Mouse (Mus musculus): ENCODE measurements around the gene Syt12.

Gene Syt12

DNA sequence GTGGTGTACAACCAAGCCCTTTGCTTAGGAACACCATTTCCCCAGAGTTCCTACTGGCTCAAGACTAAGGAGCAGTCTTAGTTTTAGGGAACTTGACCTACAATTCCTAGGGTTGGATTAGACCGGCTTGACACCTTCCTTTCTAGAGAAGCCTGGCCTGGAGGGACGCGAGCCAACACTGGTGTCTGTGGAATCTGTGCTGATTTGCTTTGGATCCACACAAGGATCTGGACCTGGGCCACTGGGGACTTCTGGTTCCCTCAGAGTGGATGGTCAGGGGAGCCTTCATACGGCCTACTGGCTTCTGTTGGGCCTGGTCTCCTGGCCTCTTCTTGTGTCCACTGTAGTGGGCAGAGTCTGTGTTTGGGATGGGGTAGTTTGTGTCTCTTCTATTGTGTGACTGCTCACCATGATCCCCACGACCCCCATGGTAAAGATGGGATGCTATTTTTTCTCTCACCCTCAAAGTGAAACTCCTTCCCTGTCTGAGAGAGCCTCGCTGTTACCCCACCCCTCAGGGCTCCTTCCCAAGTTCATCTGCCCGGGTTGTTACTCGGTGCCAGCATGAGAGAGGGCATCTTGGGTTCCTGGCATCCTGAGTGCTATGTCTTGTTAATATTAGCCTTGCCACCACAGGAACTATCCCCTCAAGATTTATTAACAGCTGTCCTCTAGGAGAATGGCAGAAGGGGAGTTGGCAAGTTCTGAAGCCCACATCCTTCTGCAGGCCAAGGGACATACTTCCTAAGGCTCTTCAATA is 30.4 kb downstream of the Syt12 start:
- DNase-seq: no peak

- peak; percentile 88 for DNase-seq
These were observed 34.8 kb downstream of the Syt12 start for GRCm38 (mm10) chr19:4442408-4442807.

DNA sequence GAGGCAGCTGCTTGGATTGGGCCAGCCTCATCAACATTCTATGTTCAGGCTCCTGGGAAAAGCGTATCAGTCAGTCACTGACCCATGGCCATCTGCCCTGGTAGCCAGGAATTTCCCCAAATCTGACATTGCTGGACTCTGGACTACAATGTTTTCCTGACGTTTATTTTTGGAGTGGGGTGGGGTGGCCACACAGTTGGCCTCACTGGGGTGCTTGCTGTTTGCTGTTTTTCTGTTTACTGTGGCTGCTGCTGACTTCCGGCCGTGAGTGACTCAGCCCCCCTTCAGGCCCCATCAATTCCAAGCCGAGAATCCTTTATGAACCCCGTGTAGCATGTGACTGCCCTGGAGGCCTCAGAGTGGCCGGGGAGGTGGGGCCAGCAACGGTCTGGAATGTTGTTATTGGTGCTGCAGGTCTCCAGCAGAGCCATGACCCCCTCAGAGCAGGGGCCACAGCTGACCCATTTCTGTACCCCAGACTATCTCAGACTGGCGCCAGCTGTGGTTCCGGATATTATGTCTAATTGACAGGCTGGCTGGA is 35.6 kb downstream of the Syt12 start:
- DNase-seq: peak; percentile 82

DNA sequence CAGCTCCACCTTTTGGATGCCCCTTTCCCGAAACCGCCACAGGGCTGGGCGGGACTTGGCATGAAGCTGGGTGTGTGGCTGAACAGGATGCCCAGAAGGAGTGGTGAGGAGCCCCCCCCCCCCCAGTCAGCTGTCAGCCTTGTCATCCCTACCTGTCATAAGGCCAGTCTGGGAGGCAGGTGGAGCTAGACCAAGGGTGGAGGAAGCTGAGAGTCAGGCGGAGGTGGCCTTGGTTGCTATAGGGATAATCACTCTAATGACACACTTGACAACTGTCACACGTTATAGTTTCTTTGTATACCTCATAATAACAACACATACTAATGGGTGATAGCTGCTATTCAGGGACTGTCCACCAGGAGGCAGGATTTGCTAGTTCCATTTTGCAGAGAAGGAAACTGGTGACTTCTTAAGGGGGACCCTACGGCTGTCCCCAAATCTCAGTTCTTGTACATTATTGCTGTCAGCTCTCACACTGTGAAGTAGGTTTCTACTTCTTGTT is 36.1 kb downstream of the Syt12 start:
- peak; percentile 66 for DNase-seq

DNA sequence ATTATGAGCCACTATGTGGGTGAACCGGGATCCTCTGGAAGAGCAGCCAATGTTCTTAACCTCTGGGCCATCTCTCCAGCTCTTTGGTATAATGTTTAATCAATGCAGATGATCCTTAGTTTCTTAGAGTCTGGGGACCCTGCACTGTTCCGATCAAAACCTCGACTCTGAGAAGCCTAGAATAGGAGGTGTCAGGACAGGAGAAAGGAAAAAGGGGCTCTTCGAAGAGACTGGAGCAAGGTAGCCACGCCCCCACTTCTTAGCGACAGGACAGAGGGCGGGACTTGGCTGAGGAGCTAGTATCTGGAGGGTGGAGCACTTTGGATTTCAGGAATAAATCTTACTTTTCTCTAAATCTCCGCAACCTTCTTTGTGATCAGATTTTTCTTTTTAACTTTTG is 37.0 kb downstream of the Syt12 start:
- DNase-seq: peak; percentile 76

DNA sequence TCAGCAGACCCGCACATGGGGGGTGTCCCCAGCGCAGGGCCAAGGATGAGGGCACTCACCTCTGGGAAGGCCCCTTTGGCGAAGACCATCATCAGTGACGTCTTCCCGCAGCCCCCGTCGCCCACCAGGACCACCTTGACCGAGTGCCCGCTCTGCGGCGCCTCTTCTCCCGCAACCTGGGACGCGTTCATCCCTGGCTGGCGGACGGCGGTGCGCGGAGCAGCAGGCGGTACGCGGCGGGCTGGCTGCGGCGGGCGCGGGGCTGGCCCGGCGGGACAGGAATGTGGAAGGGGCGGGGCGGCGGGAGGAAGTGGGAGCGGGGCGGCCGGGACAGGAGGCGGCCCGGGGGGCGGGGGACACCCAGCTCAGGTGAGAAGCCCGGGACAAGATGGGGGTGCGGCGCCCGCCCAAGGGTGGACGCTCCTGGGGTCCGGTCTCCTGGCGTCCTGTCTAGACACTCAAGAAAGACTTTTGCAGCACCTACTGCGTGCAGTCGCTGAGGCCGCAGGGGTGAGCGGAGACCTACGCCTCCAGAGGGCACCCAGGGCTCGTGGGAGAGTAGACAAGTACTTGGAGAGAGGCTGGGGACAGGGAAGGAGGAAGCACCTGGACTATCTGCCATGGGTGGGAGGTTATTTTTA is 38.0 kb downstream of the Syt12 start, which contains the start of gene Rhod:
Gene Rhod, minus strand, starts transcription at position 272 of the 641 bp plus-strand sequence.
- DNase-seq: peak; percentile 83

DNA sequence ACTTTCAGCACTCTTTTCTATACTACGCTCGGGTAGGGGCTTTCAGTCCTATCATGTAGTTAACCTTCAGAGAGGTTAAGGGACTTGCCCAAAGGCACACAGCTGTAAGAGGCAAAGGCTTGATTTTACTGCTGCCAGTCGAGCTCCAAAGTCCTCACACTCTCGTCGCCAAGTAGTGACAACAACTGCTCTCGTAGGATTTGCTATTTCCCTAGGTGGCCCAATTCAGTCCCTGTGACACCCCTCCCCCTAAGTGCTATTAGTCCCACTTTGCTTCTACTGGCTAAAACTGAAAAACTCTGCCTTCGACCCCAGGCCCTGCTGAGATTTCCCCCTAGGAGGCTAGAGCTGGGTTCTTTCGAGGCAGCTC is 38.5 kb downstream of the Syt12 start:
- DNase-seq: peak; percentile 19

DNA sequence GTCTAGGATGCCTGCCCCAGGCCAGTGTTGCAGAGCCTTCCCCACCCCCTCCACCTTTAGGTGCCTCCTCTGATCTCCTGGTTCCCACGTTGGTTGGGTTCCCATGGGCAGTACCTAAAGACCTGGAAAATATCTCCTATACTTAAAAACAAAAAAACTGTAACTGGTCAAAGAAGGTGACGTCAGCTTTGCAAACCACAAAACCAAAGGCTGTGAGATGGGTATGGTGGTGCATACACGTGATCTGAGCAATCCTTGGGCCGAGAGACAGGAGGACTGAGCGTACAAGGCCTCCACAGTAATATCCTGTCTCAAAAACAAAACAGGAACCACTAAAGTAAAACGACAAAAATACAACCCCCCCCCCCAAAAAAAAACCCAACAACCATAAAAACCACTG is 39.4 kb downstream of the Syt12 start:
- DNase-seq: no peak

DNA sequence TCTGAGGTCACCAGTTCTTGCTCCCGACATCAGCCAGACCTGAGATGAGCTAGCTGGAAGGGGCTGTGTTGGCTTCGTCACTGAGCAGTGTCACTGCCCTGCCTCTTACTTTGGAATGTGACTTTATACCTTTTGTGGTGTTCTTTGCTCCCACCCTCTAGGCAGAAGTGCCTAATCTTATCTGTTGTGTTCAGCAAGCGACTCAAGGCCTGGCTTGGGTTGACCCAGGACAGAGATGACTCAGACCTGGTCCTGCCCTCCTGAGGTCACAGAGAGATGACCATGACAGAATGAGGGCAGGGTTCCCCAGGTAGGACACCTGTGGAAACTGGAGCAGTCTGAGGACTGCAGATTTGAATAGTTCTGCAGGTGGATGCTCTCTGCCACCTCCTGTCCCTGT is 41.0 kb downstream of the Syt12 start:
- no peak for DNase-seq

- DNase-seq: no peak
These were observed 42.2 kb downstream of the Syt12 start for GRCm38 (mm10) chr19:4434999-4435398.

DNA sequence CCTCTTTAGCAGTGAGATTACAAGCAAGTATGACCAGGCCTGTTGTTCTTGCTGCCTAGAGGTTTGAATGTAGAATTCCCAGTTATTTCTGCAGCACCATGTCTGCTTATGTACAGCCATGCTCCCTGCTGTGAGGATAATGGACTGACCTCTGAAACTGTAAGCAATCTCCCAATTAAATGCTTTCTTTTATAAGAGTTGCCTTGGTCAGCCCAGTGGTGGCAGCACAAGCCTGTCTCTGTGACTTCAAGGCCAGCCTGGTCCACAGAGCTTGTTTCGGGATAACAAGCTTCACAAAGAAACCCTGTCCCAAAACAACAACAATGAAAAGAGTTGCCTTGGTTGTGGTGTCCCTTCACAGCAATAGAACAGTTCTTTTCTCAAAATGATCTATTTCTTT is 43.5 kb downstream of the Syt12 start:
- DNase-seq: no peak

DNA sequence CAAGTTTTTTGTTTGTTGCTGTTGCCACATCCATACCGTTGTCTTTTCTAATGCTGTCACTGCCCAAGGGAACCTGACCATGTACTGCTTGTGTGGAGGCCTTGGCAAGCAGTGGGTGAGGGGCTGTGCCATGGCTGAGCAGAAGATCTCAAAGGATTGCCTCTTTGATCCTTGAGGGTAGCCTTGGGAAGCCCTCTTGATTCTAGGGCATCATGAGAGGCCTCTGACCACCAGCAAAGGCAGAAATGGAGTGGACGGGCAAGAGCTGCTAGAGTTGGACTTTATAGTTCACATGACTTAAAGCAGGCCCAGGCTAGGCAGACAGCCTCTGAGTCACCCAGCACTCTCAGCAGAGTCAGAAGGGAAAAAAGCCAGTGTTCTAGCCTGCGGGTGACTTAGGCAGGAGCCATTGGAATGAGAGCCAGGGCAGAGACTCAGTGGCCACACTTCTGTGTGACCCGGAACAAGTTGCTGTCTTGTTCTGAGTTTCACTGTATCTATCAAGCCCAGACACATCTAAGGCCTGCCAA is 47.1 kb downstream of the Syt12 start:
- no peak for DNase-seq

- DNase-seq: peak; percentile 50
These were observed 51.5 kb downstream of the Syt12 start for GRCm38 (mm10) chr19:4425610-4426366.

- DNase-seq: no peak
These were observed 54.2 kb downstream of the Syt12 start for GRCm38 (mm10) chr19:4423021-4423420.

GRCm38 (mm10) chr19:4422581-4422980 is 54.7 kb downstream of the Syt12 start:
- no peak for DNase-seq

DNA sequence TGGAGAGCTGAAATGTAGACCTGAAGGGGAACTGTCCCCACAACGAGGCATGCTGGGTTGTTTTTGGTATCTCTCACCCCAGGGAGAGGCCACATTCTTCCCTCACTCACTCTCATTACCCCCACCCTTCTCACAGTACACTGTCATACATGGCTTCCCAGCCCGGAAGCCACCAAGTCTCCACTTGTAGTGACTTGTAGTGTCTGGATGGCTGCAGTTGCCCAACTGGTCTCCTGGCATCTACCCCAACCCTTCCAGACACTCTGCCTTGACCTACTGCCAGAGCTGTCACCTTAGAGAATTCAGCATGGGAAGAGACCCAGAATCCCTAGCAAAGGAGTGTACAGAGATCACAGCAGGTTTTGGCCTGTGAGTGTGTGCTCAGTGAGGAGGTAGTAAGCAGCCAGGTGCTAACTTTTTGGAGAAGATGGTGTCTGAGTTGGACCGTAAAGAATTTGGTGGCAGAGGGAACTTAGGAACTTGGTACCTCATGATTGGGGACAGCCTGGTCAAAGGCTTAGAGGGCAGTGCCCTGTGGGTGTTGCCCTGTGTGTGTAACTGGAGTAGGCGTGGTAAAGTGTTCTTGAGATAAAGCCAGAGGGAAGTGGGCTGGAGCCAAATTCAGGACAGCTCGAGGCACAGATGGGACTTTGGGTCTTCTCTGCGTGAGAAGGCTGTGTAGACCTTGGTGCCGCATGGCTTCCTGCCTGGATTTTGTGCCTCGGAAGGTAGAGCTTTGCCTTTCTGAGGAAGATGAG is 56.9 kb downstream of the Syt12 start:
- DNase-seq: peak; percentile 26

GRCm38 (mm10) chr19:4419711-4420110 is 57.5 kb downstream of the Syt12 start:
- no peak for DNase-seq

DNA sequence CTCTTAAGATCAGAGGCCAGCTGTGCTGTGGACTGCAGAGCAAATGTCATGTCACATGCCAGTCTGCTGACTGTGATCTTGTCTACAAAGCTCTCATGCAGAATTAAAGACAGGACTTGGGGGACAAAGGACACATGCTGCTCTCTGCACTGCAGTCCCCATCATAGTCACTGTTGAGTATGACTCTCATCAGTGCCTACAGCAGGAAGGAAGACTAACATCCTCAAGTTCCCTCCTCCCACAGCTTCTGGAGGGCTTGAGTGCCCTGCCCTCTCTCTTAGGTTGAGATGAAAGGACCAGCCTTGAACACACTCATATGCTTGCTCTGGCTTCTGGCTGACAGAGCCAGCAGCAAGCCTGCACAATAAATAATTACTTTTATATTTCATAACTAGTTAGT is 59.5 kb downstream of the Syt12 start:
- no peak for DNase-seq

DNA sequence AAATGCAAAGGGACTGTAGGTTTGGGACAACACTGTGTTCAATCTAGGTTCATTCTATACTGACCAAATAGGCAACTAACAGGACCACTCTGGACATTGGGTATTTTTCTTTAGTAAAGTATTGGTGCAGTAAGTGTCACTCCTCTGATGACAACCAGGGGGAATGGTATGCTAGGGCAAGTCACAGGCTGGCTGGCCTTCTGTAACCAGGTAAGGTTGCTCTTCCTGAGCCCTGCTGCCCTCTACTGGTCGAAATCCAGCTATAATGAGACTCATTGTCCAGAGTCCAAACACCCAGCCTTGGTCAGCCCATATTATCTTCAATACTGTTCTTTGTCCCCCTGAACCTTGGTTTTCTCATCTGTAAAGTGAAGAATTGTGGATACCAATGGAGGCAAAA is 60.1 kb downstream of the Syt12 start:
- DNase-seq: peak; percentile 80

DNA sequence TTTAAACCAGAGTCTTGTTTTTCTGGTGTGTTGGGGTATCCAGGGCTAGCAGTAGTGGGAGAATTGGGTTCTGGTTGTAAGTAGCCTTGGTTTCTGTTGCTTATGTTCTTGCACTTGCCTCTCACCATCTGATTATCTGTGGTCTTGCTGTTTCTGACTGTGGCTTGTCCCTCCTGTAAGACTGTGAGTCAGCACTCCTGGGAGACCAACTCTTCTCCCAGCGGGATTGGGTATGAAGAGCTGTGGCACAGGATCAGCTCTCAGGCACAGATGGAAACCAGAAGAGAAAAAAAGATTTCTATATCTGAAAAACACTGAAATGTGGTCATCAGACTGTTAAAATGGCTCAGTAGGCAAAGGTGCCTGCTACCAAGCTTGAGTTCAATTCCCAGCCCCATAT is 62.6 kb downstream of the Syt12 start:
- DNase-seq: no peak

GRCm38 (mm10) chr19:4409062-4409461 is 68.2 kb downstream of the Syt12 start:
- no peak for DNase-seq

DNA sequence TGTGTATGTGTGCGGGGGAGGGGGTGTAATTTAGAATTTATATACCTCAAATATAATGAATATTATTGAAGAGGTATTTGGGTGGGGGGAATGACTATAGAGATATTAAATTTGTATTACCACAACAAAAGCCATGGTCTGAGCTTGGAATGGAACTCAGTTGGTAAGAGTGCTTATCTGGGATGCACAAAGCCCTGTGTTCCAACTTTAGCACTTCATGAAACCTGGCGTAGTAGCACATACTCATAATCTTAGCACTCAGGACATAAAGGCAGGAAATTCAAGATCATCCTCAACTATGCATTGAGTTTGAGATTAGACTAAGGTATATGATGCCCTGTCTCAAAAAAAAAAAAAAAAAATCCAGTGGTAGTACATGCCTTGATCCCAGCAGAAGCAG is 72.4 kb downstream of the Syt12 start:
- no peak for DNase-seq
